Mouse (Mus musculus): ENCODE data around the gene P2rx3.

DNA sequence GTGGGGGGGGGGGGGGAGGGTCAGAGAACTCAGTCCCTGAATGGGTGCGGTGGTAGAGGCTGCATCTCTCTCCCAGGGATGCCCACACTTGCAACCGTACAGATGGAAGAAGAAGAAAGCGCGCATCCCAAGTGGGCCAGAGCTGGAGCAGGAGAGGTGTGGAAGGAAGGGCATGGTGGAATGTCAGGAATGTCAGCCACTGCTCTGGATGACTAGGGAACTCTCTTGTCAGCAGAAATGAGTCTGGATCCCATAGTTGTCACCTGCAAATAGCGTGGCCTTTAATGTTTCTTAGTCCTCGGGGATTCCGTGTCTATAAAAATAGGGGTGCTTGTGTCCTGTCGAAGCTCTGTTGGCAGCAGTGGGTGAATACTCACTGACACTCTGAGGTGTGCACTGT lies 34.7 kb downstream of the P2rx3 start:
- no peak for TF ChIP-seq GATA1 (IDR thresholded peaks at IDR 0.05; ENCODE audit: borderline replicate concordance, low read length)
- no peak for TF ChIP-seq FLI1 (IDR thresholded peaks at IDR 0.05; ENCODE audit: low read length)

Data from megakaryocyte, embryonic 14.5 days (primary cell).